Mouse (Mus musculus): ENCODE data around the gene Osbpl7. TPM values are rescaled to one million over a fixed set of nuclear protein-coding genes. Genes with fewer than 3 reads are reported as not detected.

Osbpl7 gene
- total and polyA plus RNA-seq, 2 experiments from 2014 or later: 8.3 to 10.9 TPM

GRCm38 (mm10) chr11:97050944-97051586 lies 637 bp downstream of the Osbpl7 start:
- Histone ChIP-seq H3K27ac (ENCODE audit: low read depth, low read length) (peak overlapping the region; percentile 69), H3K4me3 (ENCODE audit: low read depth, low read length) (peak overlapping the region; percentile 65)
- 14% methylated on average over 13 of the region's 13 CpGs for WGBS

GRCm38 (mm10) chr11:97052219-97052646 lies 1.8 kb downstream of the Osbpl7 start:
- no peaks in the 10 kb centered on the region for H3K27me3 ChIP-seq (ENCODE audit: insufficient read depth, low read length)
- no peak overlapping the region for H3K27ac ChIP-seq (ENCODE audit: low read depth, low read length)
- peaks cover 8% of the 10 kb centered on the region for H3K4me1 ChIP-seq (ENCODE audit: insufficient read depth)
- ATAC-seq (no peak), DNase-seq (no peak)
- H3K4me3 ChIP-seq (ENCODE audit: low read depth, low read length): no peak overlapping the region
- TF ChIP-seq CTCF (IDR thresholded peaks at IDR 0.05; ENCODE audit: low read depth): no peak
- peaks cover 43% of the 10 kb centered on the region for H3K36me3 ChIP-seq (ENCODE audit: insufficient read depth)
- WGBS: 37% methylated on average over 11 of the region's 11 CpGs
- H3K9me3 ChIP-seq (ENCODE audit: low read length): no peaks in the 10 kb centered on the region
- H3K4me2 ChIP-seq (ENCODE audit: low read depth): peak overlapping the region; percentile 93; the same call in 1 of the 2 replicates
- no peak overlapping the region for H3K9ac ChIP-seq

More at GRCm38 (mm10) chr11:97050944-97051586, 637 bp downstream of the Osbpl7 start:
- H3K9me3 ChIP-seq (ENCODE audit: low read length): no peaks in the 10 kb centered on the region
- peaks cover 40% of the 10 kb centered on the region for H3K36me3 ChIP-seq (ENCODE audit: insufficient read depth)
- H3K27me3 ChIP-seq (ENCODE audit: insufficient read depth, low read length): no peaks in the 10 kb centered on the region
- peak; percentile 30; the same call in 1 of the 2 replicates for ATAC-seq
- TF ChIP-seq CTCF (IDR thresholded peaks at IDR 0.05; ENCODE audit: low read depth): no peak
- peak overlapping the region; percentile 69 for H3K9ac ChIP-seq
- H3K4me1 ChIP-seq (ENCODE audit: insufficient read depth): peaks cover 8% of the 10 kb centered on the region
- peak; percentile 30 for DNase-seq
- H3K4me2 ChIP-seq (ENCODE audit: low read depth): peak overlapping the region; percentile 93

- Histone ChIP-seq H3K27me3 (ENCODE audit: insufficient read depth, low read length) (no peaks in the 10 kb centered on the region), H3K4me2 (ENCODE audit: low read depth) (no peak overlapping the region), H3K9ac (no peak overlapping the region), H3K4me3 (ENCODE audit: low read depth, low read length) (no peak overlapping the region), H3K9me3 (ENCODE audit: low read length) (no peaks in the 10 kb centered on the region), H3K27ac (ENCODE audit: low read depth, low read length) (0 out of 2 replicates have a peak overlapping the region, but pooled peaks have one; percentile 29), H3K36me3 (ENCODE audit: insufficient read depth) (peaks cover 46% of the 10 kb centered on the region), H3K4me1 (ENCODE audit: insufficient read depth) (no peaks in the 10 kb centered on the region)
- peak; percentile 47 for ATAC-seq
- DNase-seq: peak; percentile 5
- TF ChIP-seq CTCF (IDR thresholded peaks at IDR 0.05; ENCODE audit: low read depth): no peak
- 13% methylated on average over 9 of the region's 9 CpGs for WGBS
Measured at GRCm38 (mm10) chr11:97063274-97063920, 13.0 kb downstream of the Osbpl7 start.

GRCm38 (mm10) chr11:97063921-97064295 lies 13.5 kb downstream of the Osbpl7 start:
- WGBS: 86% methylated on average over 3 of the region's 3 CpGs
- no peak for ATAC-seq
- TF ChIP-seq CTCF (IDR thresholded peaks at IDR 0.05; ENCODE audit: low read depth): peak; percentile 34; the same call in 1 of the 2 replicates

GRCm38 (mm10) chr11:97065538-97066295 lies 15.3 kb downstream of the Osbpl7 start:
- DNase-seq: no peak
- no peak overlapping the region for H3K4me3 ChIP-seq (ENCODE audit: low read depth, low read length)
- H3K27ac ChIP-seq (ENCODE audit: low read depth, low read length): no peak overlapping the region
- H3K9me3 ChIP-seq (ENCODE audit: low read length): no peaks in the 10 kb centered on the region
- no peaks in the 10 kb centered on the region for H3K27me3 ChIP-seq (ENCODE audit: insufficient read depth, low read length)
- no peak for ATAC-seq
- H3K9ac ChIP-seq: no peak overlapping the region
- H3K4me1 ChIP-seq (ENCODE audit: insufficient read depth): no peaks in the 10 kb centered on the region
- no peak overlapping the region for H3K4me2 ChIP-seq (ENCODE audit: low read depth)
- 90% methylated on average over 12 of the region's 12 CpGs for WGBS
- peaks cover 25% of the 10 kb centered on the region for H3K36me3 ChIP-seq (ENCODE audit: insufficient read depth)
- TF ChIP-seq CTCF (IDR thresholded peaks at IDR 0.05; ENCODE audit: low read depth): no peak

More at GRCm38 (mm10) chr11:97063921-97064295, 13.5 kb downstream of the Osbpl7 start:
- Histone ChIP-seq H3K27me3 (ENCODE audit: insufficient read depth, low read length) (no peaks in the 10 kb centered on the region), H3K36me3 (ENCODE audit: insufficient read depth) (peaks cover 41% of the 10 kb centered on the region), H3K4me3 (ENCODE audit: low read depth, low read length) (no peak overlapping the region), H3K4me2 (ENCODE audit: low read depth) (no peak overlapping the region), H3K27ac (ENCODE audit: low read depth, low read length) (no peak overlapping the region), H3K9me3 (ENCODE audit: low read length) (no peaks in the 10 kb centered on the region), H3K9ac (no peak overlapping the region), H3K4me1 (ENCODE audit: insufficient read depth) (no peaks in the 10 kb centered on the region)
- DNase-seq: no peak

- no peak overlapping the region for H3K27ac ChIP-seq (ENCODE audit: low read depth, low read length)
- H3K36me3 ChIP-seq (ENCODE audit: insufficient read depth): peaks cover 16% of the 10 kb centered on the region
- no peak for ATAC-seq
- no peak for DNase-seq
- no peak overlapping the region for H3K9ac ChIP-seq
- TF ChIP-seq CTCF (IDR thresholded peaks at IDR 0.05; ENCODE audit: low read depth): no peak
- no peak overlapping the region for H3K4me3 ChIP-seq (ENCODE audit: low read depth, low read length)
- no peaks in the 10 kb centered on the region for H3K9me3 ChIP-seq (ENCODE audit: low read length)
- no peaks in the 10 kb centered on the region for H3K4me1 ChIP-seq (ENCODE audit: insufficient read depth)
- no peak overlapping the region for H3K4me2 ChIP-seq (ENCODE audit: low read depth)
- H3K27me3 ChIP-seq (ENCODE audit: insufficient read depth, low read length): no peaks in the 10 kb centered on the region
- 56% methylated on average over 22 of the region's 22 CpGs for WGBS
Measured at GRCm38 (mm10) chr11:97066656-97067360, 16.4 kb downstream of the Osbpl7 start.

All from forebrain, postnatal 0 days (tissue).